Mouse (Mus musculus) stomach, postnatal 0 days (tissue): ENCODE data around the gene Fas. TPM values are rescaled to one million over a fixed set of nuclear protein-coding genes. Genes with fewer than 3 reads are reported as not detected.
A peak's percentile ranks its signal among the peaks of the same experiment; 100 is the strongest.

Experiments
- ATAC-seq: fragments of 200-750 bp; cut with Nextera tagmentation; 2 replicates; pipeline ENCODE4 v1.8.0; 2017; ENCODE audit not compliant: low FRiP score, low TSS enrichment
- DNase-seq: peaks from one replicate; pipeline ENCODE4 v3.0.0-alpha.2; 2016; ENCODE audit warnings: low spot score
- H3K27ac ChIP-seq: fragments of 300-500 bp; sonication (generic); replicated peaks from 2 replicates; pipeline ENCODE4 v1.5.1; 2014; ENCODE audit warnings: mild to moderate bottlenecking, control low read depth
- H3K27me3 ChIP-seq: fragments of 300-500 bp; sonication (generic); 2 replicates; pipeline ENCODE4 v1.6.1; 2014; ENCODE audit warnings: low read length; ENCODE audit not compliant: control insufficient read depth, insufficient read depth
- H3K36me3 ChIP-seq: fragments of 300-500 bp; sonication (generic); 2 replicates; pipeline ENCODE4 v1.6.1; 2014; ENCODE audit warnings: low read length, mixed read lengths; ENCODE audit not compliant: control insufficient read depth, insufficient read depth
- H3K4me1 ChIP-seq: fragments of 300-500 bp; sonication (generic); replicated peaks from 2 replicates; pipeline ENCODE4 v1.6.1; 2014; ENCODE audit warnings: antibody characterized with exemption; ENCODE audit not compliant: control insufficient read depth, insufficient read depth
- H3K4me2 ChIP-seq: fragments of 300-500 bp; sonication (generic); replicated peaks from 2 replicates; pipeline ENCODE4 v1.6.1; 2014; ENCODE audit warnings: low read depth, mild to moderate bottlenecking, control low read depth, moderate library complexity
- H3K4me3 ChIP-seq: fragments of 300-500 bp; sonication (generic); 2 replicates; pipeline ENCODE4 v1.5.1; 2014; ENCODE audit warnings: low read depth, low read length, control low read depth
- H3K9ac ChIP-seq: fragments of 300-500 bp; sonication (generic); 2 replicates; pipeline ENCODE4 v1.6.1; 2014; ENCODE audit warnings: mild to moderate bottlenecking, low read length, control low read depth, mixed read lengths
- H3K9me3 ChIP-seq: fragments of 300-500 bp; sonication (generic); 2 replicates; pipeline ENCODE4 v1.6.1; 2016; ENCODE audit warnings: low read length; ENCODE audit not compliant: control insufficient read depth
- CTCF ChIP-seq: IDR thresholded peaks from 2 replicates; pipeline ENCODE4 v1.5.1; 2016; ENCODE audit warnings: antibody characterized with exemption, low read depth, mild to moderate bottlenecking, moderate library complexity
- EP300 ChIP-seq: optimal IDR thresholded peaks from 2 replicates; pipeline ENCODE3; 2016; ENCODE audit warnings: antibody characterized with exemption
- WGBS: fragments of 180-500 bp; shearing (Covaris S2); extraction: QIAGEN DNeasy Blood & Tissue Kit; methylation state at CpG from one replicate; pipeline ENCODE4 v1.1.7; 2014; 5-methylcytosine and 5-hydroxymethylcytosine counted together
- polyA plus RNA-seq: library from polyadenylated mRNA; unstranded; fragments of >200 nt; fragmentation: Nextera tagmentation; extraction: Ambion mirVana; gene quantifications from 2 replicates; pipeline ENCODE4 v1.2.1, GENCODE M21; 2015

The Fas gene
- polyA plus RNA-seq, 1 experiment from 2014 or later: 9.0 TPM

DNA sequence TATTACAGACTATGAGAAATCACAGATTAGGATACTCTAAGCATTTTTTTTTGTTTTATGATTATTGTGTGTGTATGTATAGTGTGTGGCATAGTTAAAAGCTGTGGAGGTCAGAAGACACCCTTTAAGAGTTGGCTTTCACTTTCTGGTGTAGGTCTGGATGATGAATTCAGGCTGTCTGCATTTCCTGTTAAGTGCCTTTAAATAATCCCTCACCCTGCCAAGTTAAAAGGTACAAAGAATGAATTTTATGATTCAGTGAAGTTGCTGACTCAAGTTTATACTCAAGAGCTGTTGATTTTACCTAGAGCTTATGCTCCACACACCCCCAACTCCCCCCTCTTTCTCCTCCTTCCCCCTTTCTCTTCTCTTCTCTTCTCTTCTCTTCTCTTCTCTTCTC is 3.2 kb upstream of the Fas start:
- Histone ChIP-seq H3K9ac (no peak overlapping the region), H3K36me3 (no peaks in the 10 kb centered on the region), H3K27ac (no peak overlapping the region), H3K9me3 (no peaks in the 10 kb centered on the region), H3K27me3 (no peaks in the 10 kb centered on the region), H3K4me2 (no peak overlapping the region), H3K4me1 (peaks cover 3% of the 10 kb centered on the region; the same call in 1 of the 2 replicates), H3K4me3 (no peak overlapping the region)
- DNase-seq: no peak
- no peak for ATAC-seq
- no peak for TF ChIP-seq CTCF
- TF ChIP-seq EP300: no peak

DNA sequence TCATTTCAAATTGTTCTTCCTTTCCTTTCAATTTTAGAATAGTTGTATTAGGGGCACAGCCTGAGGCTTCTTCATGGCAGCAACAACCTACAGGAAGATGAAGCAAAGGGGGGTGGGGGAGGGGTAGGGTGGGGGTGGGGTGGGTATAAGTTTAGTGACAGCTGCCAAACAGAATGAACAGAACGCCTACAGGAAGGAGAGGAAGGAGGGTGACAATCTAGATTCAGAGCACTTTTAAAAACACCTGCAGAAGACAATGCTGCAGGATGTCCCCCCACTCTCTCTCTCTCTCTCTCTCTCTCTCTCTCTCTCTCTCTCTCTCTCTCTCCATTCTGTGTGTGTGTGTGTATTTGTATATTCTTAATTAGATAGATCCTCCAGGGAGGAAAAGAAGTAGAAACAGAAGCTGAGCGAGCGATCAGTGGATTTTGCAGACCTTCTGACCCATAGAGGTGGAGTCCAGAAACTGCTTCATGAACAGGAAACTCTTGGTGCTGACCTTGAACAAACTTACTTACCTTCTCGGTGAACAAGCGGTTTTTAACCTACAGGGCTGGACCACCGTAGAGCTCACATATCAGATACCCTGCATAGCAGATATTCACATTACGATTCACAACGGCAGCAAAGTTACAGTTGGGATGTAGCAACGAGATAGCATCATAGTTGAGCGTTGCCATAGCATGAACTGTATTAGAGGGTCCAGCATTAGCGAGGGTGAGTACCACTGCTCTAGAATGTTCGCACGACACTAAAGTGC is 2.6 kb upstream of the Fas start:
- H3K27me3 ChIP-seq: no peaks in the 10 kb centered on the region
- TF ChIP-seq CTCF (no peak), EP300 (no peak)
- H3K27ac ChIP-seq: no peak overlapping the region
- 76% methylated on average over 13 of the region's 13 CpGs for WGBS
- H3K4me3 ChIP-seq: no peak overlapping the region
- ATAC-seq (no peak), DNase-seq (no peak)
- no peaks in the 10 kb centered on the region for H3K9me3 ChIP-seq
- peaks cover 3% of the 10 kb centered on the region; the same call in 1 of the 2 replicates for H3K4me1 ChIP-seq
- H3K36me3 ChIP-seq: no peaks in the 10 kb centered on the region
- no peak overlapping the region for H3K9ac ChIP-seq
- H3K4me2 ChIP-seq: no peak overlapping the region

DNA sequence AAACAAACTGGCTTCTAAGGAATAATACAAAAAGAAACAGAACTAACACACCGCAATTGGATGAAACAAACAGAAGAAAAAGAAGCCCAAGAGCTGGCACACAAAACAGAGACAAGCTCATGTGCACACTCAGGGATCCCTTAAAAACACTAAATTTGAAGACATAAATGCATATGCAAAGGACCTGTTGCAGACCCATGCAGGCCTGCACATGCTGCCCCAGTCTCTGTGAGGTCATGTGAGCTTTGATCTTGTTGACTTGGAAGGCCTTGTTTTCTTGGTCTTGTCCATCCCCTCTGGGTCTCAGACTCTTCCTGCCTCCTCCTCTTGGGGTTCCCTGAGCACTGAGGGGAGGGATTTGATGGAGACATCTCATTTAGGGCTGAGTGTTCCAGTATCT is 1.8 kb upstream of the Fas start:
- WGBS: 90% methylated on average over 1 of the region's 1 CpGs
- no peak overlapping the region for H3K9ac ChIP-seq
- H3K27ac ChIP-seq: no peak overlapping the region
- H3K9me3 ChIP-seq: no peaks in the 10 kb centered on the region
- H3K36me3 ChIP-seq: no peaks in the 10 kb centered on the region
- no peak overlapping the region for H3K4me2 ChIP-seq
- TF ChIP-seq CTCF (no peak), EP300 (no peak)
- no peak overlapping the region for H3K4me3 ChIP-seq
- H3K4me1 ChIP-seq: peaks cover 3% of the 10 kb centered on the region; the same call in 1 of the 2 replicates
- no peaks in the 10 kb centered on the region for H3K27me3 ChIP-seq
- ATAC-seq: no peak
- no peak for DNase-seq

DNA sequence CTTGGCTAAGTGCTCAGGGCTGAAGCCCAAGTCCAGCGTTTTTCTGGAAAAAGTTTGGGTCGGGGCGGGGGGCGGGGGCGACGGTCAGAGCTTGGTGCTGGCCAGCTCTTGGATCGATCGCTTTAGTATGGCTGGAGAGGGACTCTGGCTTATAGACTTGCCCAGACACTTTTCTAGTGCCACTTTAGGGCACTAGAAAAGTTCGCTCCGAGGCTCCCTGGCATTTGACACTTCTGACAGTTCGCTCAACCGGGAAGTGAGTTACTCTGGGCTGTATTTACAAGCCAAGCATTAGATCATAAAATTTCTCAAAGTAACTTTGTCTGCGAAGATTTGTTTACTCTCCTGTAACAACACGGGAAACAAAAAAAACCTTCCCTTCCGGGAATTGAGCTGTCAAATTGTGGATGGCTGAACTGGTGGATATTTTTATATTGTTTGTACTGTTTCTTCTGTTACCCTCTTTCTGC is 441 bp downstream of the Fas start:
- 0 out of 2 replicates have a peak, but pooled peaks cover 3% of the 10 kb centered on the region for H3K4me1 ChIP-seq
- DNase-seq (no peak), ATAC-seq (peak; percentile 61)
- H3K27me3 ChIP-seq: no peaks in the 10 kb centered on the region
- no peaks in the 10 kb centered on the region for H3K36me3 ChIP-seq
- peak overlapping the region; percentile 88 for H3K4me2 ChIP-seq
- H3K4me3 ChIP-seq: peak overlapping the region; percentile 57
- H3K9ac ChIP-seq: peak overlapping the region; percentile 64
- WGBS: 2% methylated on average over 15 of the region's 15 CpGs
- TF ChIP-seq EP300 (no peak), CTCF (no peak)
- peak overlapping the region; percentile 61 for H3K27ac ChIP-seq
- H3K9me3 ChIP-seq: no peaks in the 10 kb centered on the region

DNA sequence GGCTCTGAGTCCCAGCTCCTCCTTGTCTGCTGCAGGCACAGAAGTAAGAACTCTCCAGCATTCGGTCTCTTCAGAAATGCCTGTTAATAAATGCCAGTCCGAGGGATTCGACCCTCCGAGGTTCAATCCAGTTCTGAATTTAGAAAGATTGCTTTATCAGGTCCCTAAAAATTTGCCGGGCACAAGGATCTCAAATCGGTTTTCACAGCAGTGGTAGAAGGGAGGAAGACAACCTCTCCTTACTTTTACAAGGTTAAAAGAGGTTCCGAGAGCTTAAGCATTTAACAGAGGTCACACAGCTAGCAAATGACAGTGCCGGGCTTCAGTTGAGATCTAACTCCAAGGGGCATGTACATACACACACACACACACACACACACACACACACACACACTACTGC is 913 bp downstream of the Fas start:
- H3K4me2 ChIP-seq: peak overlapping the region; percentile 88
- H3K4me1 ChIP-seq: 0 out of 2 replicates have a peak, but pooled peaks cover 3% of the 10 kb centered on the region
- 45% methylated on average over 8 of the region's 8 CpGs for WGBS
- no peaks in the 10 kb centered on the region for H3K9me3 ChIP-seq
- peak overlapping the region; percentile 57 for H3K4me3 ChIP-seq
- DNase-seq (no peak), ATAC-seq (no peak)
- H3K27ac ChIP-seq: peak overlapping the region; percentile 24; the same call in 1 of the 2 replicates
- H3K27me3 ChIP-seq: no peaks in the 10 kb centered on the region
- H3K36me3 ChIP-seq: no peaks in the 10 kb centered on the region
- peak overlapping the region; percentile 64; the same call in 1 of the 2 replicates for H3K9ac ChIP-seq
- TF ChIP-seq EP300 (no peak), CTCF (no peak)

DNA sequence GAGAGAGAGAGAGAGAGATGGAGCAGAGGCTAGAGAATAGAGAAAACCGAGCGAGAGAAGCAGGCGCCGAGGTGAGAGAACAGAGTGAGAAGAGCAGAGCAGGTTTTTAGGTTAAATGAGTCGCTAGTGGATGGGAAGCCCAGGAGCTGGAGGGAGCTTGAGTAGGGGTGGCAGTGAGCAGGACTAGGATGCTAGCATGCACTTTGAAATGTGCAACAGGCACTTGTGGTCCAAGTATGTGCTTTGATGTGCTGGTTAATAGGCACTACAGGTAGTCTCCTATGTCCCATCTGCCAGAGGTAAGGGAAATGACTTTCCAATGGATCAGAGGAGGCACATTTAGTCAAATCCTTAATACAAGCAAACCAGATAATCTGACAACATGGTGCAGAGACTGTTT is 1.5 kb downstream of the Fas start:
- no peak overlapping the region for H3K4me2 ChIP-seq

More for the DNA sequence above, 1.5 kb downstream of the Fas start:
- ATAC-seq: no peak
- 59% methylated on average over 5 of the region's 5 CpGs for WGBS
- no peak for DNase-seq
- Histone ChIP-seq H3K9ac (no peak overlapping the region), H3K4me3 (no peak overlapping the region), H3K36me3 (no peaks in the 10 kb centered on the region), H3K9me3 (no peaks in the 10 kb centered on the region), H3K27me3 (no peaks in the 10 kb centered on the region), H3K27ac (no peak overlapping the region), H3K4me1 (0 out of 2 replicates have a peak, but pooled peaks cover 3% of the 10 kb centered on the region)
- no peak for TF ChIP-seq EP300
- no peak for TF ChIP-seq CTCF
